Mouse (Mus musculus): ENCODE results near the gene Eps8.
"Not testable (repeated sequence)": the region's sequence is repeated elsewhere in the genome, so short reads cannot be mapped to it uniquely, and the experiment has no call there.

The Eps8 gene

GRCm38 (mm10) chr6:137467696-137468095 lies 187.0 kb downstream of the Eps8 start:
- no peak for DNase-seq

- DNase-seq: no peak
These were observed 188.4 kb downstream of the Eps8 start for GRCm38 (mm10) chr6:137466256-137466655.

- DNase-seq: no peak
These were observed 189.4 kb downstream of the Eps8 start for GRCm38 (mm10) chr6:137465253-137465652.

- no peak for DNase-seq
These were observed 190.9 kb downstream of the Eps8 start for GRCm38 (mm10) chr6:137463771-137464170.

GRCm38 (mm10) chr6:137458136-137458535 lies 196.5 kb downstream of the Eps8 start:
- DNase-seq: no peak

GRCm38 (mm10) chr6:137457210-137457609 lies 197.5 kb downstream of the Eps8 start:
- DNase-seq: no peak

- no peak for DNase-seq
These were observed 198.6 kb downstream of the Eps8 start for GRCm38 (mm10) chr6:137456064-137456463.

- peak; percentile 71 for DNase-seq
These were observed 199.1 kb downstream of the Eps8 start for GRCm38 (mm10) chr6:137455537-137456041.

GRCm38 (mm10) chr6:137446116-137446515 lies 208.6 kb downstream of the Eps8 start:
- DNase-seq: not testable (repeated sequence)

- DNase-seq: no peak
These were observed 211.6 kb downstream of the Eps8 start for GRCm38 (mm10) chr6:137443089-137443488.

GRCm38 (mm10) chr6:137440559-137441486 lies 213.9 kb downstream of the Eps8 start:
- no peak for DNase-seq

GRCm38 (mm10) chr6:137437902-137438580 lies 216.6 kb downstream of the Eps8 start:
- DNase-seq: peak; percentile 49

- no peak for DNase-seq
These were observed 217.2 kb downstream of the Eps8 start for GRCm38 (mm10) chr6:137437486-137437885.

- DNase-seq: peak; percentile 29
These were observed 221.0 kb downstream of the Eps8 start for GRCm38 (mm10) chr6:137433521-137434137.

All from embryo, embryonic 11 days (tissue).